Mouse (Mus musculus) kidney, adult 2 months (tissue): ENCODE measurements around the gene Rsph1. TPM values are rescaled to one million over a fixed set of nuclear protein-coding genes. Genes with fewer than 3 reads are reported as not detected.

Experiments used
- DNase-seq: peaks from one replicate; pipeline ENCODE4 v3.0.0; 2021
- H3K27ac ChIP-seq: fragments of 200-500 bp; 2 replicates; pipeline ENCODE4 v1.5.1; 2012; ENCODE audit warnings: low read depth, low read length, control low read depth, inconsistent platforms; ENCODE audit not compliant: insufficient read depth
- H3K27me3 ChIP-seq: fragments of 200-500 bp; replicated peaks from 2 replicates; pipeline ENCODE4 v1.6.1; 2012; ENCODE audit warnings: mild to moderate bottlenecking, moderate library complexity, low read length, inconsistent platforms; ENCODE audit not compliant: control insufficient read depth, insufficient read depth
- H3K36me3 ChIP-seq: fragments of 200-500 bp; 2 replicates; pipeline ENCODE4 v1.6.1; 2012; ENCODE audit warnings: mild to moderate bottlenecking, moderate library complexity, low read length, inconsistent platforms; ENCODE audit not compliant: control insufficient read depth, insufficient read depth
- H3K4me1 ChIP-seq: fragments of 200-500 bp; 2 replicates; pipeline ENCODE4 v1.6.1; 2011; ENCODE audit warnings: low read length; ENCODE audit not compliant: control insufficient read depth, insufficient read depth
- H3K4me3 ChIP-seq: fragments of 200-500 bp; 2 replicates; pipeline ENCODE4 v1.5.1; 2011; ENCODE audit warnings: mild to moderate bottlenecking, low read depth, low read length, control low read depth; ENCODE audit not compliant: insufficient read depth
- CTCF ChIP-seq: fragments of 200-500 bp; conservative IDR thresholded peaks from 2 replicates; pipeline ENCODE4 v1.5.1; 2011; ENCODE audit warnings: low read depth, mild to moderate bottlenecking, control low read depth, low read length, moderate library complexity, mixed read lengths; ENCODE audit not compliant: insufficient read depth, insufficient read length
- POLR2A ChIP-seq: fragments of 200-500 bp; IDR thresholded peaks from one replicate; pipeline ENCODE4 v1.6.1; 2011; ENCODE audit warnings: low read depth, low read length, control low read depth
- WGBS: fragments of 180-500 bp; shearing (Covaris S2); methylation state at CpG from one replicate; pipeline ENCODE4 v1.1.7; 2018; 5-methylcytosine and 5-hydroxymethylcytosine counted together
- polyA plus RNA-seq: library from polyadenylated mRNA; depleted of rRNA; stranded (reverse); fragments of >200 nt; gene quantifications from 2 replicates; pipeline ENCODE4 v1.2.3, GENCODE M21; 2012

Gene Rsph1
- polyA plus RNA-seq, 1 experiment, result 1.1 TPM

DNA sequence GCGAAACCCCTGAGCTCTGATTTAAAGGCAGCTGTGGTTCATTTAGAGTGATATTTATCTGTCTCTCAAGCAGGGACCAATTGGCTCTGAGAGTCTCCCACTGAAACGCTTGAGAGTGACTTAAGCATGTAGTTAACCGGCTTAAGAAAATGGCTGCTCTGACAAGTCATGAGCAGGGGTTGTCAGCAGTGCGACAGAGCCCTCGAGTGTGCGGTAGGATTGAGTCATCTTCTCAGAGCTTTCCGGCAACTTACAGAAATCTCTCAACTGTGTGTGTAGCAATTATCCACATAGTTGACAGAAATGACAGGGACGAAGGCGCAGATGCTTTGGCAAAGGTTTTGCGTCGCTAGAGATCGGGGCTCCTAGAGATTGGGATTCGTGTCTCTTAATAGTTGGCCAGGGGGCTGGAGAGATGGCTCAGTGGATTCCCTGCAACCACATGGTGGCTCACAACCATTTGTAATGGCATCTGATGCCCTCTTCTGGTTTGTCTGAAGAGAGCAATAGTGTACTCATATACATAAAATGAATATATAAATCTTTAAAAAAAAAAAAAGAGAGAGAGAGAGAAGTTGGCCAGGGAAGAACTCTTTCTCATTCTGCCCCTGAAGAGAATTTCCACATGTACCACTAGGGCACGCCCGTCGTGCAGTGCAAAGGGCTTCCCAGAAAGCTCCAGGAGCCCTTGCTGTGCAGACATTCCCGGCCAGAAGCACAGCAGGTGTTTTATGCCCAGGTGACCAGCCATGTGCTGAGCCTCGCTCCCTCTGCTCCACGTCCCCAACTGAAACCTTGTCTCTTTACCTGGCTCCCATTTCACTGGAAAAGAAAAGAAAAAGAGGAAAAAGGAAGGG lies 4.9 kb upstream of the Rsph1 start:
- TF ChIP-seq CTCF, result no peak
- TF ChIP-seq POLR2A, result no peak
- 60% methylated on average over 19 of the region's 19 CpGs for WGBS
- H3K4me1 ChIP-seq, result no peaks in the 10 kb centered on the region
- no peaks in the 10 kb centered on the region for H3K36me3 ChIP-seq
- DNase-seq, result no peak
- no peak overlapping the region for H3K4me3 ChIP-seq
- H3K27me3 ChIP-seq, result no peaks in the 10 kb centered on the region
- no peak overlapping the region for H3K27ac ChIP-seq

DNA sequence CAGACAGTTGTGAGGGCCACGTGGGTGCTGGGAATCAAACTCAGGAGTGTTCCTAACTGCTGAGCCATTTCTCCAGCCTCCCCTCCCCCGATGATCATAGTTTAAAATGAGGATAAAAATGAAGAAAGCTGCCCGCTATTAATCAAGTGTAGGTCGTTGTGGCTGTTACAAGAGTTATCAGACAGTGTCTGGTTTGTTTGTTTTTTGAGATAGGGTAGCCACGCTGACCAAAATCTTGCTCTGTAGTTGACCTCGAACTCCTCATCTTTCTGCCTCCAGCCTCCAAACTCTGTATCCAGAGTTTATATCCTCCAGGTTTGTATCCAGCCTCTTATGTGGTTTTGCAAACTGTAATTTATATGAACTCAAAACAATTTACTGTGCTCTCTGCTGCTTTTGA lies 3.1 kb upstream of the Rsph1 start:
- no peaks in the 10 kb centered on the region for H3K36me3 ChIP-seq
- WGBS, result 63% methylated on average over 6 of the region's 6 CpGs
- no peak for TF ChIP-seq POLR2A
- TF ChIP-seq CTCF, result no peak
- DNase-seq, result no peak
- no peak overlapping the region for H3K4me3 ChIP-seq
- H3K4me1 ChIP-seq, result peaks cover 3% of the 10 kb centered on the region; the same call in 1 of the 2 replicates
- no peaks in the 10 kb centered on the region for H3K27me3 ChIP-seq
- no peak overlapping the region for H3K27ac ChIP-seq

DNA sequence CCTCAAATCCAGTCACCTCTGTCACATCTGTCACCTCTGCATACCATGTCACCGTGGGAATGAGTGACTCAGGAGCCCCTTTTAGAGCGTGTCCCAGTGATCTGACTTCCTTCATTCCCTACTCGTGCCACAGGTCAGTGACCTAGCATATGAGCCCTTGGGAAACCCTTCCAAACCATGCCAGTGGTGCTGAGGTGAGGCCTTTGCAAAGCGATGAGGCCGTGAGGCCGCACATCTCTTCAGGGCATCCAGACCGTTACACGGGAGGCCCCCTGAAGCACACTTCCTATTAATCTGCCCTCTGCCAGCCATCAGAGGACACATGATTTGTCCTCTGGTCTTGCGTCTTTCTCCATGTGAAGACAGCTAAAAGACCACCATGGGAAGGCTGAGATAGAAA lies 2.4 kb upstream of the Rsph1 start:
- no peak for DNase-seq
- Histone ChIP-seq H3K36me3 (no peaks in the 10 kb centered on the region), H3K4me1 (peaks cover 3% of the 10 kb centered on the region; the same call in 1 of the 2 replicates), H3K27me3 (no peaks in the 10 kb centered on the region), H3K4me3 (no peak overlapping the region), H3K27ac (no peak overlapping the region)
- no peak for TF ChIP-seq POLR2A
- TF ChIP-seq CTCF, result no peak
- 78% methylated on average over 9 of the region's 9 CpGs for WGBS

DNA sequence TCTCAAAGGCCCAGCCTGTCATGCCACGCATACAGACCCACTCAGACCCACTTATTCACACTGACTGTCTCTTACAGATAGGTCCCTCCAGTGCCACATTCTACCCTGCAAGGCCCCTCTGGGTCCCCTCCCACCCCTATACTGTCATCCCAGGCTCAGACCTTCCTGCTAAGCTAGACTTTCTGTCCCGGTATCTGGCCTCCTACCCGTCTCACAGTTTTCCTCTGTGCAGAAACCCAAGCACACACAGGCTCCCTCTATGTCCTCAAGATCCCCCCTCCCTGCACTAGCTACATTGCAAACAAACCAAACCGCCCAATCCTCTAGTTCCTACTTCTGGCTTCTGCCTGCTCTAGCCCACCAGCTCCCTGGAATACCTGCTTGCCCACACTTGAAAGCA lies 748 bp upstream of the Rsph1 start:
- TF ChIP-seq POLR2A (no peak), CTCF (no peak)
- H3K4me1 ChIP-seq, result peaks cover 3% of the 10 kb centered on the region; the same call in 1 of the 2 replicates
- 90% methylated on average over 4 of the region's 4 CpGs for WGBS
- H3K27me3 ChIP-seq, result no peaks in the 10 kb centered on the region
- no peak overlapping the region for H3K27ac ChIP-seq
- no peaks in the 10 kb centered on the region for H3K36me3 ChIP-seq
- no peak overlapping the region for H3K4me3 ChIP-seq
- DNase-seq, result no peak

DNA sequence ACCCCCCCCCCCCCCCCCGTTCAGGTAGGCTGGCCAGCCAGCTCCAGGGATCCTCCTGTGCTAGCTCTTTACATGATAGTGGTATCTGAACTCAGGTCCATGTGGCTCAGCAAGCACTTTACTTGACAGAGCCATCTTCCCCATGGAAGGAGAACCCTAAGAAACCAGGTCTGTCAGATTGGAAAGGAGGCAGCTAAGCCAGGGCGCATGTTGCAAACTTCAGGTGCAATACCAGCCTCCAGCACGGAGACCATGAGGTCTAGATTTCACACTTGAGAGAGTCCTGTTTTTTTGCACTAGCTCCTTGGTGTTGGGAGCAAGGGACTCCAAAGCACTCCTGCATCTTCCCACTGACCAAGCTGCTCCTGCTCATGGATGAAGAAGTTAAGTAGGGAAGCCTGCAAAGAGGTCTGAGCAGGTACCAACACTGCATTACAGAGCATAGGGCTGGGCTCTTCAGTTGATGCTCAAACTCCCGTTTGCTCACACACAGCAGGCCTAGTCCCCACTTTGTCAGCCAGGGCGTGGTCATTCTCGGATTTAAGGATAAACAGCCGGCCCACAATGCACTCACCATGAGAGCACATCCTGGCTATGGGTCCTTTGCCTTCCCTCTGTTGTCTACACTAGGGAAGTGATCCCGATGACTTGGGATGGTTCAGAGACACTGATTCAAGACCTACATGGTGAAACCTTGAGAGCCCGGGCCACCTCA lies 819 bp downstream of the Rsph1 start:
- Histone ChIP-seq H3K4me1 (peaks cover 3% of the 10 kb centered on the region; the same call in 1 of the 2 replicates), H3K36me3 (no peaks in the 10 kb centered on the region), H3K27me3 (no peaks in the 10 kb centered on the region), H3K4me3 (peak overlapping the region; percentile 60; the same call in 1 of the 2 replicates), H3K27ac (no peak overlapping the region)
- DNase-seq, result peak; percentile 24
- TF ChIP-seq POLR2A (no peak), CTCF (no peak)
- WGBS, result 29% methylated on average over 9 of the region's 9 CpGs

DNA sequence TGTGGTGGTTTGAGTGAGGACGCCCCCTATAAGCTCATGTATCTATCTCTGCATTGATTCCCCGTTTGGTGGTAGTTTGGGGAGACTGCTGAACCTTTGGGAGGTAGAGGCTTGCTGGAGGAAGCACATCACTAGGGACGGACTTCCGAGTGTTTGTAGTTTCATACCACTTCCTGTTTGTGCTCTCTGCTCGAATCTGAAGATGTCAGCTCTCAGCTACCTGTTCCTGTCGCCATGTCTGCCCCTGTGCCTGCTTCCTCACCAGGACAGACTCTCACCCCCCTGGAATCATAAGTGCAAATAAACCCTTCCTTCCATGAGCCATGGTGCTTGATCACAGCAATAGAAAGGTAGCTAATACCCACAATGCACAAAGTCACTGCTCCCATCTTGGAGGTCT lies 2.0 kb downstream of the Rsph1 start:
- no peak for DNase-seq
- Histone ChIP-seq H3K4me3 (no peak overlapping the region), H3K36me3 (no peaks in the 10 kb centered on the region), H3K4me1 (peaks cover 3% of the 10 kb centered on the region; the same call in 1 of the 2 replicates), H3K27ac (no peak overlapping the region), H3K27me3 (no peaks in the 10 kb centered on the region)
- TF ChIP-seq POLR2A (no peak), CTCF (no peak)
- 73% methylated on average over 6 of the region's 6 CpGs for WGBS

DNA sequence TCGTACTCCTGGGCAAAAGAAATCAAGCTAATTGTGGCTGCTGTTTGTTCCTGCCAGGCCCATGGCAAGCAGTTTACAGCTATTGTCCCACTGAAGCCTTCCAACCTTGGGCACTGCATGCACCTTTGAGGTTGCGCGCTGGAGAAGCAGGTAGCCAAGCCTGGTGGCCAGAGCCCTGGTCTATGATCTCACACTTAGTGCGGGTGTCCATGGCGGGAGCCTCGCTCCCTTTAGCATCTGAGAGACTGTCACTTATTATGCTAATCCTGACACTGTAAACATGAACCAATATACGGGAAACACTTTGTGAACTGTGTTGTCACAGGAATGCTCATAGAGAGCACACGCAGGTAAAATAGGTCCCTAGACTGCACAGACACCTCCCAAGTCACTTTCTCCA lies 3.6 kb downstream of the Rsph1 start:
- no peak for TF ChIP-seq CTCF
- TF ChIP-seq POLR2A, result no peak
- WGBS, result 90% methylated on average over 8 of the region's 8 CpGs
- no peak overlapping the region for H3K4me3 ChIP-seq
- H3K27me3 ChIP-seq, result no peaks in the 10 kb centered on the region
- peaks cover 3% of the 10 kb centered on the region; the same call in 1 of the 2 replicates for H3K4me1 ChIP-seq
- no peak for DNase-seq
- H3K27ac ChIP-seq, result no peak overlapping the region
- H3K36me3 ChIP-seq, result no peaks in the 10 kb centered on the region
